Mouse (Mus musculus) intestine, embryonic 14.5 days (tissue): ENCODE data around the gene Gdap1l1. TPM values are rescaled to one million over a fixed set of nuclear protein-coding genes. Genes with fewer than 3 reads are reported as not detected.

Experiments
- ATAC-seq: fragments of 200-750 bp; cut with Nextera tagmentation; replicated peaks from 2 replicates; pipeline ENCODE4 v1.8.0; 2017; ENCODE audit warnings: low read depth, moderate number of reproducible peaks, moderate TSS enrichment, moderate library complexity; ENCODE audit not compliant: low FRiP score, low TSS enrichment
- DNase-seq: peaks from one replicate; pipeline ENCODE4 v3.0.0-alpha.2; 2018; ENCODE audit warnings: low spot score
- H3K27ac ChIP-seq: fragments of 300-500 bp; sonication (generic); 2 replicates; pipeline ENCODE4 v1.5.1; 2014; ENCODE audit warnings: low read depth, mild to moderate bottlenecking, control low read depth
- H3K27me3 ChIP-seq: fragments of 300-500 bp; sonication (generic); replicated peaks from 2 replicates; pipeline ENCODE4 v1.6.1; 2014; ENCODE audit warnings: low read length, control low read depth; ENCODE audit not compliant: control insufficient read depth, insufficient read depth
- H3K36me3 ChIP-seq: fragments of 300-500 bp; sonication (generic); 2 replicates; pipeline ENCODE4 v1.6.1; 2014; ENCODE audit warnings: low read length, control low read depth; ENCODE audit not compliant: control insufficient read depth, insufficient read depth
- H3K4me1 ChIP-seq: fragments of 300-500 bp; sonication (generic); replicated peaks from 2 replicates; pipeline ENCODE4 v1.6.1; 2014; ENCODE audit warnings: low read length, control low read depth, mixed read lengths; ENCODE audit not compliant: control insufficient read depth, insufficient read depth
- H3K4me2 ChIP-seq: fragments of 300-500 bp; sonication (generic); 2 replicates; pipeline ENCODE4 v1.6.1; 2014; ENCODE audit warnings: low read length
- H3K4me3 ChIP-seq: fragments of 300-500 bp; sonication (generic); 2 replicates; pipeline ENCODE4 v1.5.1; 2014; ENCODE audit warnings: low read depth, low read length, control low read depth, mixed read lengths
- H3K9ac ChIP-seq: fragments of 300-500 bp; sonication (generic); 2 replicates; pipeline ENCODE4 v1.6.1; 2014; ENCODE audit warnings: mild to moderate bottlenecking, low read length
- H3K9me3 ChIP-seq: fragments of 300-500 bp; sonication (generic); 2 replicates; pipeline ENCODE4 v1.6.1; 2016; ENCODE audit warnings: low read length, control low read depth; ENCODE audit not compliant: control insufficient read depth
- WGBS: fragments of 180-500 bp; shearing (Covaris S2); extraction: QIAGEN DNeasy Blood & Tissue Kit; methylation state at CpG from one replicate; pipeline ENCODE4 v1.1.7; 2014; 5-methylcytosine and 5-hydroxymethylcytosine counted together
- polyA plus RNA-seq: library from polyadenylated mRNA; unstranded; fragments of >200 nt; fragmentation: Nextera tagmentation; extraction: Ambion mirVana; gene quantifications from 2 replicates; pipeline ENCODE4 v1.2.1, GENCODE M21; 2014

The Gdap1l1 gene
- polyA plus RNA-seq, 1 experiment from 2014 or later: 9.7 TPM

- Histone ChIP-seq H3K9me3 (no peaks in the 10 kb centered on the region), H3K4me2 (no peak overlapping the region), H3K4me3 (no peak overlapping the region), H3K9ac (no peak overlapping the region), H3K4me1 (no peaks in the 10 kb centered on the region), H3K36me3 (0 out of 2 replicates have a peak, but pooled peaks cover 7% of the 10 kb centered on the region), H3K27ac (no peak overlapping the region), H3K27me3 (peaks cover 14% of the 10 kb centered on the region)
- WGBS: 47% methylated on average over 10 of the region's 10 CpGs
- DNase-seq (no peak), ATAC-seq (no peak)
Measured at GRCm38 (mm10) chr2:163463251-163463769, 25.0 kb downstream of the Gdap1l1 start.

GRCm38 (mm10) chr2:163463998-163464397 is 25.7 kb downstream of the Gdap1l1 start:
- H3K9me3 ChIP-seq: no peaks in the 10 kb centered on the region
- H3K4me2 ChIP-seq: no peak overlapping the region
- 72% methylated on average over 4 of the region's 4 CpGs for WGBS
- peaks cover 14% of the 10 kb centered on the region; the same call in 1 of the 2 replicates for H3K36me3 ChIP-seq
- ATAC-seq (no peak), DNase-seq (no peak)
- H3K4me3 ChIP-seq: no peak overlapping the region
- H3K27me3 ChIP-seq: peaks cover 7% of the 10 kb centered on the region; the same call in 1 of the 2 replicates
- H3K4me1 ChIP-seq: no peaks in the 10 kb centered on the region
- H3K9ac ChIP-seq: no peak overlapping the region
- no peak overlapping the region for H3K27ac ChIP-seq

- Histone ChIP-seq H3K4me3 (no peak overlapping the region), H3K27ac (no peak overlapping the region), H3K4me1 (no peaks in the 10 kb centered on the region), H3K36me3 (peaks cover 16% of the 10 kb centered on the region; the same call in 1 of the 2 replicates), H3K9me3 (no peaks in the 10 kb centered on the region), H3K27me3 (0 out of 2 replicates have a peak, but pooled peaks cover 7% of the 10 kb centered on the region), H3K9ac (no peak overlapping the region), H3K4me2 (no peak overlapping the region)
- DNase-seq: no peak
- no peak for ATAC-seq
- WGBS: 68% methylated on average over 6 of the region's 6 CpGs
Measured at GRCm38 (mm10) chr2:163464562-163464961, 26.3 kb downstream of the Gdap1l1 start.

GRCm38 (mm10) chr2:163466771-163467170 is 28.5 kb downstream of the Gdap1l1 start:
- H3K27ac ChIP-seq: no peak overlapping the region
- no peak overlapping the region for H3K9ac ChIP-seq
- DNase-seq (no peak), ATAC-seq (no peak)
- no peak overlapping the region for H3K4me2 ChIP-seq
- H3K36me3 ChIP-seq: peaks cover 16% of the 10 kb centered on the region; the same call in 1 of the 2 replicates
- 59% methylated on average over 8 of the region's 8 CpGs for WGBS
- no peaks in the 10 kb centered on the region for H3K9me3 ChIP-seq
- H3K27me3 ChIP-seq: no peaks in the 10 kb centered on the region
- peaks cover 7% of the 10 kb centered on the region; the same call in 1 of the 2 replicates for H3K4me1 ChIP-seq
- no peak overlapping the region for H3K4me3 ChIP-seq

GRCm38 (mm10) chr2:163467585-163467984 is 29.3 kb downstream of the Gdap1l1 start:
- no peak overlapping the region for H3K27ac ChIP-seq
- H3K4me2 ChIP-seq: no peak overlapping the region
- 92% methylated on average over 6 of the region's 6 CpGs for WGBS
- H3K4me3 ChIP-seq: no peak overlapping the region
- H3K9ac ChIP-seq: no peak overlapping the region
- ATAC-seq (no peak), DNase-seq (no peak)
- peaks cover 9% of the 10 kb centered on the region; the same call in 1 of the 2 replicates for H3K4me1 ChIP-seq
- peaks cover 16% of the 10 kb centered on the region; the same call in 1 of the 2 replicates for H3K36me3 ChIP-seq
- no peaks in the 10 kb centered on the region for H3K27me3 ChIP-seq
- no peaks in the 10 kb centered on the region for H3K9me3 ChIP-seq

GRCm38 (mm10) chr2:163468866-163469265 is 30.6 kb downstream of the Gdap1l1 start:
- H3K4me3 ChIP-seq: no peak overlapping the region
- WGBS: 89% methylated on average over 6 of the region's 6 CpGs
- H3K27me3 ChIP-seq: no peaks in the 10 kb centered on the region
- H3K9me3 ChIP-seq: no peaks in the 10 kb centered on the region
- H3K4me1 ChIP-seq: peaks cover 9% of the 10 kb centered on the region; the same call in 1 of the 2 replicates
- no peak overlapping the region for H3K4me2 ChIP-seq
- no peak for DNase-seq
- H3K9ac ChIP-seq: no peak overlapping the region
- H3K36me3 ChIP-seq: peaks cover 16% of the 10 kb centered on the region; the same call in 1 of the 2 replicates
- ATAC-seq: no peak
- no peak overlapping the region for H3K27ac ChIP-seq

GRCm38 (mm10) chr2:163469711-163470110 is 31.4 kb downstream of the Gdap1l1 start:
- 94% methylated on average over 15 of the region's 15 CpGs for WGBS
- H3K9ac ChIP-seq: no peak overlapping the region
- no peak overlapping the region for H3K27ac ChIP-seq
- H3K4me3 ChIP-seq: no peak overlapping the region
- H3K4me1 ChIP-seq: peaks cover 9% of the 10 kb centered on the region; the same call in 1 of the 2 replicates
- H3K36me3 ChIP-seq: peaks cover 16% of the 10 kb centered on the region; the same call in 1 of the 2 replicates
- H3K9me3 ChIP-seq: no peaks in the 10 kb centered on the region
- DNase-seq: no peak
- H3K4me2 ChIP-seq: no peak overlapping the region
- ATAC-seq: no peak
- no peaks in the 10 kb centered on the region for H3K27me3 ChIP-seq

- peak overlapping the region; percentile 94; the same call in 1 of the 2 replicates for H3K4me3 ChIP-seq
- no peaks in the 10 kb centered on the region for H3K9me3 ChIP-seq
- H3K4me2 ChIP-seq: peak overlapping the region; percentile 91
- H3K36me3 ChIP-seq: peaks cover 11% of the 10 kb centered on the region; the same call in 1 of the 2 replicates
- H3K27me3 ChIP-seq: no peaks in the 10 kb centered on the region
- WGBS: 78% methylated on average over 3 of the region's 3 CpGs
- H3K27ac ChIP-seq: no peak overlapping the region
- ATAC-seq (no peak), DNase-seq (no peak)
- H3K4me1 ChIP-seq: peaks cover 9% of the 10 kb centered on the region; the same call in 1 of the 2 replicates
- no peak overlapping the region for H3K9ac ChIP-seq
Measured at GRCm38 (mm10) chr2:163471136-163471535, 32.9 kb downstream of the Gdap1l1 start.
